Mouse (Mus musculus) intestine, postnatal 0 days (tissue): ENCODE measurements at regions not wholly inside any gene's neighbourhood (a gene's known extent, or its start where the extent isn't known, plus 50 kb on each side); places are given as distances from the start of the nearest gene placed in this dataset.

Experiments
- ATAC-seq: fragments of 200-750 bp; cut with Nextera tagmentation; 2 replicates; pipeline ENCODE4 v1.8.0; 2017; ENCODE audit warnings: mild to moderate bottlenecking, moderate TSS enrichment, moderate library complexity
- H3K27ac ChIP-seq: fragments of 300-500 bp; sonication (generic); 2 replicates; pipeline ENCODE4 v1.5.1; 2014; ENCODE audit warnings: mild to moderate bottlenecking, low read depth, low read length, moderate library complexity
- H3K27me3 ChIP-seq: fragments of 300-500 bp; sonication (generic); replicated peaks from 2 replicates; pipeline ENCODE4 v1.6.1; 2014; ENCODE audit warnings: low read length, mixed read lengths; ENCODE audit not compliant: control insufficient read depth, insufficient read depth
- H3K36me3 ChIP-seq: fragments of 300-500 bp; sonication (generic); 2 replicates; pipeline ENCODE4 v1.6.1; 2014; ENCODE audit warnings: mild to moderate bottlenecking, moderate library complexity; ENCODE audit not compliant: control insufficient read depth, insufficient read depth
- H3K4me1 ChIP-seq: fragments of 300-500 bp; sonication (generic); replicated peaks from 2 replicates; pipeline ENCODE4 v1.6.1; 2014; ENCODE audit warnings: antibody characterized with exemption, low read length, mixed read lengths; ENCODE audit not compliant: control insufficient read depth, insufficient read depth
- H3K4me2 ChIP-seq: fragments of 300-500 bp; sonication (generic); replicated peaks from 2 replicates; pipeline ENCODE4 v1.6.1; 2014; ENCODE audit warnings: low read depth, mild to moderate bottlenecking, moderate library complexity
- H3K4me3 ChIP-seq: fragments of 300-500 bp; sonication (generic); 2 replicates; pipeline ENCODE4 v1.5.1; 2014; ENCODE audit warnings: low read depth, low read length
- H3K9ac ChIP-seq: fragments of 300-500 bp; sonication (generic); 2 replicates; pipeline ENCODE4 v1.6.1; 2014; ENCODE audit warnings: mild to moderate bottlenecking, low read depth, low read length
- H3K9me3 ChIP-seq: fragments of 300-500 bp; sonication (generic); 2 replicates; pipeline ENCODE4 v1.6.1; 2016; ENCODE audit warnings: mixed run types; ENCODE audit not compliant: control insufficient read depth
- CTCF ChIP-seq: sonication (generic); IDR thresholded peaks from 2 replicates; pipeline ENCODE4 v1.5.1; 2016; ENCODE audit warnings: low read depth, mild to moderate bottlenecking, control low read depth, antibody characterized with exemption, moderate library complexity
- WGBS: fragments of 180-500 bp; shearing (Covaris S2); extraction: QIAGEN DNeasy Blood & Tissue Kit; methylation state at CpG from one replicate; pipeline ENCODE4 v1.1.7; 2014; 5-methylcytosine and 5-hydroxymethylcytosine counted together

GRCm38 (mm10) chr11:64610724-64611123 lies 174.3 kb upstream of the F930015N05Rik start:
- 84% methylated on average over 3 of the region's 3 CpGs for WGBS
- no peaks in the 10 kb centered on the region for H3K36me3 ChIP-seq
- no peak for ATAC-seq
- TF ChIP-seq CTCF = no peak
- no peaks in the 10 kb centered on the region for H3K4me1 ChIP-seq
- no peak overlapping the region for H3K4me3 ChIP-seq
- no peak overlapping the region for H3K27ac ChIP-seq
- no peak overlapping the region for H3K4me2 ChIP-seq
- H3K9ac ChIP-seq = no peak overlapping the region
- H3K9me3 ChIP-seq = no peaks in the 10 kb centered on the region
- H3K27me3 ChIP-seq = no peaks in the 10 kb centered on the region

- TF ChIP-seq CTCF = no peak
- no peak overlapping the region for H3K4me3 ChIP-seq
- no peaks in the 10 kb centered on the region for H3K9me3 ChIP-seq
- no peak overlapping the region for H3K9ac ChIP-seq
- no peaks in the 10 kb centered on the region for H3K4me1 ChIP-seq
- H3K27ac ChIP-seq = no peak overlapping the region
- ATAC-seq = no peak
- no peaks in the 10 kb centered on the region for H3K36me3 ChIP-seq
- H3K27me3 ChIP-seq = no peaks in the 10 kb centered on the region
- 58% methylated on average over 1 of the region's 1 CpGs for WGBS
- H3K4me2 ChIP-seq = no peak overlapping the region
Measured at GRCm38 (mm10) chr11:64615140-64615539, 178.7 kb upstream of the F930015N05Rik start.

- no peaks in the 10 kb centered on the region for H3K4me1 ChIP-seq
- no peaks in the 10 kb centered on the region for H3K36me3 ChIP-seq
- no peak overlapping the region for H3K9ac ChIP-seq
- WGBS = 39% methylated on average over 5 of the region's 5 CpGs
- no peak for ATAC-seq
- H3K9me3 ChIP-seq = no peaks in the 10 kb centered on the region
- H3K4me2 ChIP-seq = no peak overlapping the region
- no peak overlapping the region for H3K4me3 ChIP-seq
- H3K27ac ChIP-seq = no peak overlapping the region
- no peaks in the 10 kb centered on the region for H3K27me3 ChIP-seq
- TF ChIP-seq CTCF = no peak
Measured at GRCm38 (mm10) chr11:64618631-64619385, 182.4 kb upstream of the F930015N05Rik start.

GRCm38 (mm10) chr11:64627180-64627579 lies 190.7 kb upstream of the F930015N05Rik start:
- Histone ChIP-seq H3K9me3 (no peaks in the 10 kb centered on the region), H3K4me1 (no peaks in the 10 kb centered on the region), H3K36me3 (no peaks in the 10 kb centered on the region), H3K27me3 (no peaks in the 10 kb centered on the region), H3K9ac (no peak overlapping the region), H3K4me2 (no peak overlapping the region), H3K27ac (no peak overlapping the region), H3K4me3 (no peak overlapping the region)
- 81% methylated on average over 7 of the region's 7 CpGs for WGBS
- ATAC-seq = no peak
- no peak for TF ChIP-seq CTCF

- Histone ChIP-seq H3K4me2 (no peak overlapping the region), H3K4me1 (no peaks in the 10 kb centered on the region), H3K9ac (no peak overlapping the region), H3K4me3 (no peak overlapping the region), H3K27ac (no peak overlapping the region), H3K9me3 (no peaks in the 10 kb centered on the region), H3K36me3 (no peaks in the 10 kb centered on the region), H3K27me3 (no peaks in the 10 kb centered on the region)
- no peak for ATAC-seq
- no peak for TF ChIP-seq CTCF
- 85% methylated on average over 4 of the region's 4 CpGs for WGBS
Measured at GRCm38 (mm10) chr11:64640947-64641346, 204.5 kb upstream of the F930015N05Rik start.

GRCm38 (mm10) chr11:64643171-64643570 lies 206.7 kb upstream of the F930015N05Rik start:
- Histone ChIP-seq H3K27me3 (no peaks in the 10 kb centered on the region), H3K9ac (no peak overlapping the region), H3K4me1 (no peaks in the 10 kb centered on the region), H3K36me3 (no peaks in the 10 kb centered on the region), H3K9me3 (no peaks in the 10 kb centered on the region), H3K4me2 (no peak overlapping the region), H3K27ac (no peak overlapping the region), H3K4me3 (no peak overlapping the region)
- TF ChIP-seq CTCF = no peak
- no peak for ATAC-seq
- WGBS = 69% methylated on average over 5 of the region's 5 CpGs

DNA sequence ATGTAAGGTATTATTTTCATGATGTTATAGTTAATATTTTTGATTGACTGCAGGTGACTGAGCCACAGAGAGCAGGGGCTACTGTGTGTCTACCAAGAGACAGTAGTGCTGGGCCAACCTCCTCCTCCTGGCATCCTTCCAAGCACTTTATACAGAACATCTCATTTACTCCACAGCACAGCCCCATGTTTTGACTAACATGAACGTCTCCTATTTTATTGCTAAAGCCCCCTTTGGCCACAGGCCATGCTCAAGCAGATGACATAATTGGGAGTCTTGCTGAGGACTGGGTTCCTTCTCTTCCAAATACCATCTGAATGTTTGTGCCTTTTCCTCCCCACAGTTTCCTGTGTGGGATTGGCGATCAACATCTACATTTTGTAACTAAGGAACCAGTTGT lies 211.5 kb upstream of the F930015N05Rik start:
- H3K9ac ChIP-seq = no peak overlapping the region
- no peaks in the 10 kb centered on the region for H3K4me1 ChIP-seq
- TF ChIP-seq CTCF = no peak
- ATAC-seq = no peak
- H3K9me3 ChIP-seq = no peaks in the 10 kb centered on the region
- H3K27ac ChIP-seq = no peak overlapping the region
- 62% methylated on average over 2 of the region's 2 CpGs for WGBS
- no peaks in the 10 kb centered on the region for H3K27me3 ChIP-seq
- H3K4me2 ChIP-seq = no peak overlapping the region
- no peak overlapping the region for H3K4me3 ChIP-seq
- no peaks in the 10 kb centered on the region for H3K36me3 ChIP-seq
